Mouse (Mus musculus) stomach, embryonic 14.5 days (tissue): Measurements from ENCODE around the gene Gm5447. TPM values are rescaled to one million over a fixed set of nuclear protein-coding genes. Genes with fewer than 3 reads are reported as not detected.

Experiments
- ATAC-seq: fragments of 200-750 bp; cut with Nextera tagmentation; 2 replicates; pipeline ENCODE4 v1.8.0; 2017; ENCODE audit warnings: low read depth, moderate TSS enrichment; ENCODE audit not compliant: insufficient number of reproducible peaks, insufficient read depth, low FRiP score
- H3K27ac ChIP-seq: fragments of 300-500 bp; sonication (generic); 2 replicates; pipeline ENCODE4 v1.5.1; 2014; ENCODE audit warnings: mild to moderate bottlenecking, low read length, moderate library complexity, mixed read lengths
- H3K27me3 ChIP-seq: fragments of 300-500 bp; sonication (generic); 2 replicates; pipeline ENCODE4 v1.6.1; 2014; ENCODE audit warnings: low read length, control low read depth, mixed read lengths; ENCODE audit not compliant: control insufficient read depth, insufficient read depth
- H3K36me3 ChIP-seq: fragments of 300-500 bp; sonication (generic); 2 replicates; pipeline ENCODE4 v1.6.1; 2014; ENCODE audit warnings: mild to moderate bottlenecking, control low read depth, low read length, moderate library complexity, mixed read lengths; ENCODE audit not compliant: control insufficient read depth, insufficient read depth
- H3K4me1 ChIP-seq: fragments of 300-500 bp; sonication (generic); 2 replicates; pipeline ENCODE4 v1.6.1; 2014; ENCODE audit warnings: low read length, control low read depth, mixed read lengths; ENCODE audit not compliant: control insufficient read depth, insufficient read depth
- H3K4me2 ChIP-seq: fragments of 300-500 bp; sonication (generic); replicated peaks from 2 replicates; pipeline ENCODE4 v1.6.1; 2014; ENCODE audit warnings: low read depth, low read length, control low read depth
- H3K4me3 ChIP-seq: fragments of 300-500 bp; sonication (generic); 2 replicates; pipeline ENCODE4 v1.5.1; 2014; ENCODE audit warnings: low read depth, low read length, control low read depth
- H3K9ac ChIP-seq: fragments of 300-500 bp; sonication (generic); replicated peaks from 2 replicates; pipeline ENCODE4 v1.6.1; 2014; ENCODE audit warnings: low read depth, mild to moderate bottlenecking, control low read depth, low read length, moderate library complexity, mixed read lengths
- H3K9me3 ChIP-seq: fragments of 300-500 bp; sonication (generic); 2 replicates; pipeline ENCODE4 v1.6.1; 2016; ENCODE audit warnings: low read depth, low read length, control low read depth; ENCODE audit not compliant: control insufficient read depth
- WGBS: fragments of 180-500 bp; shearing (Covaris S2); extraction: QIAGEN DNeasy Blood & Tissue Kit; methylation state at CpG from one replicate; pipeline ENCODE4 v1.1.7; 2014; 5-methylcytosine and 5-hydroxymethylcytosine counted together
- polyA plus RNA-seq: library from polyadenylated mRNA; unstranded; fragments of >200 nt; fragmentation: Nextera tagmentation; extraction: Ambion mirVana; gene quantifications from 2 replicates; pipeline ENCODE4 v1.2.1, GENCODE M21; 2014

Gene Gm5447
- polyA plus RNA-seq, 1 experiment from 2014 or later, result 0.13 TPM

DNA sequence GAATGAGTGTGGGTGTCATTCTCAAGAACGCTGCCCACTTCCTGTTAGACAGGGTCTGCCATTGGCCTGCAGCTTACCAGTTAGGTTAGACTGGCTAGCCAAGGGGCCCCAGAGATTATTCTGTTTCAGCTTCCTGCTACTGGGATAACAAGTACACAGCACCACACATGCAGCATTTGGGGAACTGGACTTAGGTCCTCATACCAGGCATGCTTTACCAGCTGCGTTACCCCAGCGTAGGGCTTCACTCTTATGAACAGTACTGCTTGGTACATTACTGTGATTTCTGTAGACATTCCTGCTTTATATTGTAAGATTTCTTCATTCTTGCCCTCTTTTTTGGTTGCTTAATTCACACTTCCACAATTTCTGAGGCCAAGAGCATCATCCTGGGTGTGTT lies 43.5 kb downstream of the Gm5447 start:
- 86% methylated on average over 3 of the region's 3 CpGs for WGBS
- Histone ChIP-seq H3K4me1 (no peaks in the 10 kb centered on the region), H3K9ac (no peak overlapping the region), H3K27ac (no peak overlapping the region), H3K9me3 (no peaks in the 10 kb centered on the region), H3K4me3 (no peak overlapping the region), H3K27me3 (no peaks in the 10 kb centered on the region), H3K36me3 (no peaks in the 10 kb centered on the region), H3K4me2 (no peak overlapping the region)
- ATAC-seq, result no peak

DNA sequence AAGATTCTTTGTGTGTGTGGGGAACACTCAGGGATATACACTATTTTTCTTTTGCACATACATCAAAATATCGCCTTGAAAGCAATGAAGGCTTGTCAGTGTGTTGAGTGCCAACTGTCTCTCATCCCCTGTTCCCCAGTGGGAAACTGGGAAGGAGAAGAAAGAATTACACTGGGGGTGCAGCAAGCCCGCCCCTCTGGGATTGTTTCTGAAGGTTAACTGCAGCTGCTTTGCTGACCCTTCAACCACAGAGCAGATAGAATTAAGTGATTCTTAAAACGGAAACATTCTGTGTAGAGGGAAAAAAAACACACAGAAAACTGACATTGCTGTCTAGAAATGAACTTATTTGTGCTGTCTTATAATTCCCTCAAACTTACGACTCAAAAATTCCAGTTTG lies 47.5 kb downstream of the Gm5447 start:
- H3K27ac ChIP-seq, result no peak overlapping the region
- 34% methylated on average over 4 of the region's 4 CpGs for WGBS

GRCm38 (mm10) chr13:31021927-31022326 lies 47.9 kb downstream of the Gm5447 start:
- H3K4me1 ChIP-seq, result no peaks in the 10 kb centered on the region
- WGBS, result 27% methylated on average over 6 of the region's 6 CpGs
- no peaks in the 10 kb centered on the region for H3K36me3 ChIP-seq
- no peak for ATAC-seq
- H3K9ac ChIP-seq, result no peak overlapping the region
- H3K27ac ChIP-seq, result no peak overlapping the region
- no peaks in the 10 kb centered on the region for H3K9me3 ChIP-seq
- no peak overlapping the region for H3K4me3 ChIP-seq
- H3K4me2 ChIP-seq, result no peak overlapping the region
- H3K27me3 ChIP-seq, result no peaks in the 10 kb centered on the region

More for the DNA sequence above, 47.5 kb downstream of the Gm5447 start:
- Histone ChIP-seq H3K27me3 (no peaks in the 10 kb centered on the region), H3K9me3 (no peaks in the 10 kb centered on the region), H3K9ac (no peak overlapping the region), H3K4me2 (no peak overlapping the region), H3K4me1 (no peaks in the 10 kb centered on the region), H3K4me3 (no peak overlapping the region), H3K36me3 (no peaks in the 10 kb centered on the region)
- no peak for ATAC-seq

- H3K4me2 ChIP-seq, result no peak overlapping the region
- no peak overlapping the region for H3K9ac ChIP-seq
- ATAC-seq, result no peak
- no peaks in the 10 kb centered on the region for H3K9me3 ChIP-seq
- WGBS, result 85% methylated on average over 3 of the region's 3 CpGs
- no peak overlapping the region for H3K4me3 ChIP-seq
- H3K27me3 ChIP-seq, result no peaks in the 10 kb centered on the region
- H3K36me3 ChIP-seq, result no peaks in the 10 kb centered on the region
- no peaks in the 10 kb centered on the region for H3K4me1 ChIP-seq
- no peak overlapping the region for H3K27ac ChIP-seq
Measured at GRCm38 (mm10) chr13:31023664-31024063, 49.7 kb downstream of the Gm5447 start.

Other genes with a start within 250 kb of the Gm5447 start
- 0.10 and 0.31 TPM in 2 replicates for gene Irf4, start 225.0 kb upstream of the Gm5447 start, polyA plus RNA-seq
- 0.21 and 0.35 TPM in 2 replicates for gene Hus1b, start 26.4 kb upstream of the Gm5447 start, polyA plus RNA-seq
- gene Exoc2, start 111 bp upstream of the Gm5447 start, polyA plus RNA-seq, result 36.0 and 37.1 TPM in 2 replicates